Mouse (Mus musculus) cerebellum, adult 2 months (tissue): ENCODE data around the gene Tfeb. TPM values are rescaled to one million over a fixed set of nuclear protein-coding genes. Genes with fewer than 3 reads are reported as not detected.

ENCODE experiments used
- DNase-seq, 2 experiments: peaks; one replicate each; pipeline ENCODE4 v3.0.0; 2021
- H3K27ac ChIP-seq: fragments of 200-500 bp; 2 replicates; pipeline ENCODE4 v1.5.1; 2012; ENCODE audit warnings: low read length, control low read depth, inconsistent platforms; ENCODE audit not compliant: insufficient read depth
- H3K27me3 ChIP-seq: fragments of 200-500 bp; 2 replicates; pipeline ENCODE4 v1.6.1; 2012; ENCODE audit warnings: inconsistent platforms, mild to moderate bottlenecking, low read length, moderate library complexity; ENCODE audit not compliant: control insufficient read depth, insufficient read depth
- H3K4me1 ChIP-seq: fragments of 200-500 bp; 2 replicates; pipeline ENCODE4 v1.6.1; 2011; ENCODE audit warnings: low read length; ENCODE audit not compliant: control insufficient read depth, insufficient read depth
- H3K4me3 ChIP-seq: fragments of 200-500 bp; replicated peaks from 2 replicates; pipeline ENCODE3; 2011; ENCODE audit warnings: mild to moderate bottlenecking, low read depth, low read length, control low read depth; ENCODE audit not compliant: insufficient read depth
- CTCF ChIP-seq: fragments of 200-500 bp; IDR thresholded peaks from 2 replicates; pipeline ENCODE4 v1.5.1; 2011; ENCODE audit warnings: low read depth, mild to moderate bottlenecking, control low read depth, low read length, moderate library complexity, borderline replicate concordance; ENCODE audit not compliant: insufficient read depth
- POLR2A ChIP-seq: fragments of 200-500 bp; IDR thresholded peaks from 2 replicates; pipeline ENCODE4 v1.6.1; 2011; ENCODE audit warnings: low read length, control low read depth, borderline replicate concordance; ENCODE audit not compliant: insufficient read depth
- WGBS: fragments of 180-500 bp; shearing (Covaris S2); methylation state at CpG from one replicate; pipeline ENCODE4 v1.1.7; 2018; 5-methylcytosine and 5-hydroxymethylcytosine counted together
- polyA plus RNA-seq: library from polyadenylated mRNA; depleted of rRNA; stranded (reverse); fragments of >200 nt; gene quantifications from 2 replicates; pipeline ENCODE4 v1.2.3, GENCODE M21; 2012

Gene Tfeb
- polyA plus RNA-seq, 1 experiment, result 27.5 TPM

- TF ChIP-seq CTCF, result no peak
- no peak for TF ChIP-seq POLR2A
- DNase-seq, result no peak
- WGBS, result 68% methylated on average over 6 of the region's 6 CpGs
- H3K27me3 ChIP-seq, result no peaks in the 10 kb centered on the region
- H3K4me1 ChIP-seq, result peaks cover 7% of the 10 kb centered on the region; the same call in 1 of the 2 replicates
- no peak overlapping the region for H3K27ac ChIP-seq
- H3K4me3 ChIP-seq, result no peak overlapping the region
Observed at GRCm38 (mm10) chr17:47750101-47750500, 13.3 kb downstream of the Tfeb start.

- 72% methylated on average over 5 of the region's 5 CpGs for WGBS
- TF ChIP-seq POLR2A, result no peak
- DNase-seq, result no peak
- Histone ChIP-seq H3K27me3 (no peaks in the 10 kb centered on the region), H3K27ac (no peak overlapping the region), H3K4me3 (no peak overlapping the region), H3K4me1 (peaks cover 11% of the 10 kb centered on the region)
Observed at GRCm38 (mm10) chr17:47751811-47752210, 15.0 kb downstream of the Tfeb start.

DNA sequence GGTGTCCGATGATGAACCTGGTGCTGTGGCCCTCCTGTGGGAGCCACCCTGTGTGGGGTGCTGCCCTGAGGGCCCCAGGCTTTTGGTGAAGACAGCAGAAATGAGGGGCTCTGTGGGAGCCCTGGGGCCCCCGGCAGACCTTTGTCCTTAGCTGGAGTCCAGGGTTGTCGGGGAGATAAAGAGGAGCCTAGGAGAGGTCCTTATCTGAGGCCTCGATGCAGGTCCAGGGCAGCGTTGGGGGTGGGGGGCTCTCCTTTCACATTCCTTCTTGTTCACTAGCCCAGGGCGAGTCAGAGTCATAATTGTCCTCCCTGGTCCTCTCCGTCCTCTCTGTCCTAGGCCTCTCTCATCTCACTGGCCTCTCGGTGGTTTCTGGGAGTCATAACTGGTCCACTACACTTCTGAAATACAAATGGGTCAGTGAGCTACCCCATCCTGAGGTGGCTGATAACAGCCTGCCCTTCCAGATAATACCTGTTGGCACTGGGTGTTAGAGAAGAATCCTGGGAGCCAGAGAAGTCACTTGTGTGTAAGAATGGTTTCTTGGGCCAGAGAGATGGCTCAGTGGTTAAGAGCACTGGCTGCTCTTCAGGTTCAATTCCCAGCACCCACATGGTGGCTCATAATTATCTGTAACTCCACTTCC, 16.4 kb downstream of the Tfeb start:
- H3K27ac ChIP-seq, result no peak overlapping the region
- TF ChIP-seq CTCF, result no peak
- TF ChIP-seq POLR2A, result no peak
- H3K27me3 ChIP-seq, result no peaks in the 10 kb centered on the region
- H3K4me3 ChIP-seq, result no peak overlapping the region
- 84% methylated on average over 8 of the region's 8 CpGs for WGBS
- no peak for DNase-seq
- H3K4me1 ChIP-seq, result peaks cover 17% of the 10 kb centered on the region

DNA sequence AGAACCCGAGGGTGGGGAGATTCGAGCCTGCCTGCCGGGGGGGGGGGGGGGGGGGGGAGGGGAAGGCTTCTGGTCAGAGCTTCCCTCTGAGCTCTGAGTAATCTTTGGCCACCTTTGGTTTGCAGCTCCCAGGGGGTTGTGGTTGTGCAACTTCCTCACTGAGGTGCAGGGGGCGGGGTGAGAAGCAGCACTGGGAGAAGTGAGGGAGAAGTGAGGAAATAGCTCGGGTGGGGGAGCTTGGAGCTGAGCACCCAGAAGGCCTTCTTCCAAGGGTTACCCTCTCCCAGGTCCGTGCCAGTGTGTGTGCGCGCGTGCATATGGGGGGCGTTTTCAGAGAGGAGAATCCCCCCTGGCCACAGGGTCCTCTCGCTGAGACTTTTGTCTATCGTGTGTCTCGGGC, 17.4 kb downstream of the Tfeb start:
- no peak overlapping the region for H3K27ac ChIP-seq
- no peak for DNase-seq
- no peak overlapping the region for H3K4me3 ChIP-seq
- no peaks in the 10 kb centered on the region for H3K27me3 ChIP-seq
- H3K4me1 ChIP-seq, result peaks cover 21% of the 10 kb centered on the region
- 77% methylated on average over 13 of the region's 13 CpGs for WGBS
- TF ChIP-seq POLR2A (no peak), CTCF (no peak)

DNA sequence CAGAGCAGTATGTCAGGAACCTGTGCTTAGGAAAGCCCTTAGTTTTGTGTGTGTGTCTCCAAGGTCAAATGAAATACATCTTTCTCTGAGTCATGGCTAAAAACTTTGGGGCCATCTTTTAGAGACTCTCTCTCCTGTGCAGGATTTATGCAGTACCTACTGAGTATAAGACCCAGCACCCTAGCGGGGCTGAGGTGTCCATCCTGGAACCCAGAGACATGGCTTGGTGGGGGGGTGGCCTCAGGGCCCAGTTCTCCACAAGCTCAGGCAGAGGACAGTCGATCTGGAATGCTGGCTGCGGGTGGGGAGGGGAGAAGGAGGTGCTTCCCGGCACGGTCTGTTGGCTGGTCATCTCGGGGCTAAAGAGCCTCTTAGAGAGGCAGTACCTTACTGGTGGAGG, 19.5 kb downstream of the Tfeb start:
- H3K27me3 ChIP-seq, result no peaks in the 10 kb centered on the region
- 37% methylated on average over 6 of the region's 6 CpGs for WGBS
- H3K27ac ChIP-seq, result no peak overlapping the region
- TF ChIP-seq POLR2A, result no peak
- no peak for TF ChIP-seq CTCF
- no peak overlapping the region for H3K4me3 ChIP-seq
- H3K4me1 ChIP-seq, result peaks cover 38% of the 10 kb centered on the region
- DNase-seq, result no peak

- WGBS, result 83% methylated on average over 7 of the region's 7 CpGs
- TF ChIP-seq CTCF (no peak), POLR2A (no peak)
- Histone ChIP-seq H3K27ac (no peak overlapping the region), H3K4me3 (no peak overlapping the region), H3K27me3 (no peaks in the 10 kb centered on the region), H3K4me1 (peaks cover 40% of the 10 kb centered on the region)
- DNase-seq, result no peak
Observed at GRCm38 (mm10) chr17:47757056-47757610, 20.3 kb downstream of the Tfeb start.

- TF ChIP-seq POLR2A, result no peak
- TF ChIP-seq CTCF, result 0 out of 2 replicates have a peak, but pooled peaks have one; percentile 21
- WGBS, result 17% methylated on average over 15 of the region's 15 CpGs
- H3K4me1 ChIP-seq, result peaks cover 60% of the 10 kb centered on the region
- no peaks in the 10 kb centered on the region for H3K27me3 ChIP-seq
- DNase-seq, result peak; percentile 68 to 78
- H3K27ac ChIP-seq, result peak overlapping the region; percentile 17; the same call in 1 of the 2 replicates
- H3K4me3 ChIP-seq, result no peak overlapping the region
Observed at GRCm38 (mm10) chr17:47759702-47760410, 23.0 kb downstream of the Tfeb start.

- peak overlapping the region; percentile 69 for H3K27ac ChIP-seq
- no peaks in the 10 kb centered on the region for H3K27me3 ChIP-seq
- no peak for TF ChIP-seq POLR2A
- TF ChIP-seq CTCF, result no peak
- WGBS, result 68% methylated on average over 7 of the region's 7 CpGs
- H3K4me1 ChIP-seq, result peaks cover 54% of the 10 kb centered on the region
- H3K4me3 ChIP-seq, result no peak overlapping the region
- no peak for DNase-seq
Observed at GRCm38 (mm10) chr17:47762028-47762427, 25.2 kb downstream of the Tfeb start.
